Mouse (Mus musculus): ENCODE measurements around the gene Dcaf1.

Dcaf1 gene

GRCm38 (mm10) chr9:106821618-106822380, at the start of gene Dcaf1:
Gene Dcaf1, plus strand, starts transcription at chr9:106821874.
- in situ Hi-C loops (cut with MboI; ENCODE audit: low sequenced_read_pairs): loop anchor here (25.0 kb wide), 1 partner anchor 134 kb away; the partner anchor contains the start of gene Tex264

GRCm38 (mm10) chr9:106776116-106776515, 45.6 kb upstream of the Dcaf1 start:
- in situ Hi-C loops (cut with MboI; ENCODE audit: low sequenced_read_pairs): no loop called here

DNA sequence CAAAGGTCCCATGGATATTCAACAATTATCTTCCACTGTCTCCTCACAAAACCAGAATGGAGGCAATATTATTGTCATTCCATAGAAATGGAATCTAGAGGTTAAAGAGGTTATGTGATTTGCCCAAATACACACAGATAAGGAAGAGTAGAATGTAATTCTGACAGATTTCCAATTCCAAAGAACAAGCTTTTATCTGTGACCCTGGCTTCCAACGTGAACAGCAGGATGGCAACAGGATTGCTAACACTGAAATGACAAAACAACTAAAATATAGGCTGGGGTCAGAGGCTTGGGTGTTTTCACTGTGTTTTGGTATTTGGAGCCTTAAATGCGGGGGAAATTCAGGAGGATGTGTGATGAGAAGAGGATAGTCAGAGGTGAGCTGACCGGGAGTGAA, 44.3 kb upstream of the Dcaf1 start:
- in situ Hi-C loops (cut with MboI; ENCODE audit: low sequenced_read_pairs): no loop called here

DNA sequence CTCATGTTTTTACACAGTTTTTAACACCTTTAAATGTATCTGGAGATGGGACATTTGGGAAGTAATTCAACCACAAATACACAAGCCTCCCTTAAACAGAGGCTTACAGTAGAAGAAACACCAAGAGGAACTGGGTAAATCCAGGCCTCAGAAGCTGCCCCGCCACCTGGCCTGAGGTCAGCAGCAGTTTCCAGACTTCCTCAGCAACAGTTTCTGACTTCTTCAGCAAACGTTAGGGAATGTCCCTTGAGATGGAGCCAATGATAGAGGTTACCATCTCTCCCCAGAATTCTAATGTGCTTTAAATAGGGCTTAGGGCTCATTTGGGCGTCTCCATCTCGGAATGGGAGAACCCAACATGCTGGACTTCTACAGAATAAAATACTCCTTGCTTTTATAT, 43.4 kb upstream of the Dcaf1 start:
- in situ Hi-C loops (cut with MboI; ENCODE audit: low sequenced_read_pairs): no loop called here

DNA sequence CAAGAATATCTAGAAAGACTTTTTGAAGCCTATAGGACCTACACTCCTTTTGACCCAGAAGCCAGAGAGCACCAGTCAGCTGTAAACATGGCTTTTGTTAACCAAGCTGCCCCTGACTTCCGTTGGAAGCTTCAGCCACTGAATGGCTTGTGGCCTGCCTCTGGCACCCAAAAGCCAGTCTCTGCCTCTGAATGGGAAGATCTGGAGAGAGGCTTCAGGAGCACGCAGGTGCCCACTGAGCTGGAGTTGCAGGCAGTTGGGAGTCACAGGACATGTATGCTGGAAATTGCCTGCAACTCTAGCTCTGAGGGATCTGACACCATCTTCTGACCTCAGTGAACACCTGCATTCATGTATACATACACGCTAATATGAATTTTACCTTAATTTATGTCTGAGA, 41.6 kb upstream of the Dcaf1 start:
- in situ Hi-C loops (cut with MboI; ENCODE audit: low sequenced_read_pairs): no loop called here

DNA sequence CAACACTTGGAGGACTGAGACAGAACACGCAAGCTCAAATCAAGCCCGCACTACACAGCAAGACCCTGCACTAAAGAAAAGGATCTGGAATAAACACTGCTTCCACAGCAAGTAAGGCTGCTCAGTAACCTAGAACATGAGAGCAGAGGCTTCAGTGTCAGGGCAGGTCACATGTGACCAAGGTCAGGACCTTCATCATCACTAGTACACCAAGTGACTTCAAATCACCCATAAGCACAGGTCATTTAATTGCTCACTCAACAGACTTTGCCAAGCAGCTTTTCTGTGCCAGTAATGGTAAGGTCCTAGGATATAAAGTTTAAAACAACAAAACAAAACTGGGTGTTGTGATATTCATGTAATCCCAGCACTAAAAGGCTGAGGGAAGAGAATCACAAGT, 38.1 kb upstream of the Dcaf1 start:
- in situ Hi-C loops (cut with MboI; ENCODE audit: low sequenced_read_pairs): no loop called here

- in situ Hi-C loops (cut with MboI; ENCODE audit: low sequenced_read_pairs): no loop called here
These were observed 36.5 kb upstream of the Dcaf1 start for GRCm38 (mm10) chr9:106785206-106785605.

DNA sequence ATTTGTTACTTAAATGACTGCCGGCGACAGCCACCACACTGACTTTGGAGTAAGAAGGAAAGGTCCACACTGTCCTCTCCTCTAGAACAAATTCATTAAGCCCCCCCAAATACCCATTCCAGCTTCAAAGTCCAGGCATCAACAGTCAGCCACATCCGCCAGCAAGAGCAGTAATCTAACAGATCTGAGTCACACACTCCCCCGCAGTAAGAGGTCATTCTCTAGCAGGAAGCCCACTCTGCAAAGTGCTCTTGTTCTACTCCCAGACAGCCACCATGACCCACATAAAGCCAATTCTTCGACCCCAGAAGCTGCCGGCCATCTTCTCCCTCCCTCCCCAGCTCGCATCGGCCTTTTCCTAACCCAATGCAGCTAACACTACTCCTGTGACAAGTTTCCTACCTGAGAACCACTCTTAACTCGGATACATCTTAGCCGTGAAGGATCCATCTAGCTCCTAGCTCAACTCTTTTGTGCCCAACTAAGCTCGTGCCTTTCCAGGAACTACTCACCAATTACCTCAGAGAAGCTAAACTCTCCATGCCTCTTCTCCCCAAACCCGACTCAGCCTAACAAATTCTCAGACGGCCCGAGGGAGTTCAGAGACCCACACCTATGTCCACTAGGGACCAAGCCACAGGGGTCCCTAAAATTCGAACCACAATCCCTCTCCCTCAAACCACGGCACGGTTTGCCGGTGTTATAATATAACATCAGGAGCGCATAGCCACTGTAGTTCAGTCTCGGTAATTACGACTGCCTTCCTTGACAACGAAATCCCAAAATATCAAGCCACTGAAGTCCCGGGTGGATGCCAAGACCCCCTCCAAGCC, 33.5 kb upstream of the Dcaf1 start:
- in situ Hi-C loops (cut with MboI; ENCODE audit: low sequenced_read_pairs): no loop called here

DNA sequence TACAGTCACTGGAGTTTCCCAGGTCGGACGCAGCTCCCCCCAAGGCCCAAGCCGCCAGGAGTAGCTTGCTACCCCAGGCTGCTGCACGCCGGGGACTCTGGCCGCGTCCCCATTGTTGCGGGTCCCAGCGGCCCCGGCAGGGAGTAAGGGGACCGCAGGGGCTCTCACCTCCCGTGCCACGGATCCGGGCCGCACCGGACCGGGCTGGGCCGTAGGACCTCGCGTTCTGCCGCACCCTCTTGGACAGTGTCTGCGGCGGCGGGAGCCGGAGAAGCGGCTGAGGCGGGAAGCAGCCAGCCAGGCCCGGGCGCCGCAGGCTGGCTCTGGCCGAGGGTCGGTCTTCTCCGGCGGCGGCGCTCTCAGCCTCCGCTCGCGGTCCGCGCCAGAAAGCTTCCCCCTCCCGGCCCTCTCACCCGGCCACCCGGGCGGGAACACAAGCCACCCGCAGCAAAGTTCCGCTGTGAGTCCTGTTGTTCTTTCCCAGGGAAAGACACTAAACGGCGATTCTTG, 32.8 kb upstream of the Dcaf1 start, which contains the start of gene Rad54l2:
Gene Rad54l2, minus strand, starts transcription at position 383 of the 510 bp plus-strand sequence.
- in situ Hi-C loops (cut with MboI; ENCODE audit: low sequenced_read_pairs): no loop called here

- in situ Hi-C loops (cut with MboI; ENCODE audit: low sequenced_read_pairs): no loop called here
These were observed 32.3 kb upstream of the Dcaf1 start for GRCm38 (mm10) chr9:106789363-106789762.

- in situ Hi-C loops (cut with MboI; ENCODE audit: low sequenced_read_pairs): no loop called here
These were observed 30.8 kb upstream of the Dcaf1 start for GRCm38 (mm10) chr9:106790831-106791230.

DNA sequence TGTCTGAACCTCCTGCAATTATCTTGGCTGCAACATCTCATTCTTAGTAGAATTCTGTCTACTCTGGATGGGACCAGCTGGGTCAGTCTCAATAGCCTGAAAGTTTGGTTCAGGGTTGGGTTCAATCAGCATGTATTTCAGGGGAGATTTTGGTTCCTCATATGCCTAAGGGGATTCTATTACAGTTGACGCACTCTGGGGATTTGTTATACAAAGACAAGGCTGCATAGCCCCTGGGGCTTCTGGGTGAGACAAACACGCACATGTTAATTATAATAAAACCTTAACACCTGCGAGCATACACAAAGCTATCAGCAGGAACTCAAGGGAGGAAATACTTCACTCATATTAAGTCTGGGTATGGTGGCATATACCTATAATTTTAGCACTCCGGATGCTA, 15.2 kb upstream of the Dcaf1 start:
- in situ Hi-C loops (cut with MboI; ENCODE audit: low sequenced_read_pairs): loop anchor here (25.0 kb wide), 1 partner anchor 119 kb away; the partner anchor contains the start of gene Tex264

DNA sequence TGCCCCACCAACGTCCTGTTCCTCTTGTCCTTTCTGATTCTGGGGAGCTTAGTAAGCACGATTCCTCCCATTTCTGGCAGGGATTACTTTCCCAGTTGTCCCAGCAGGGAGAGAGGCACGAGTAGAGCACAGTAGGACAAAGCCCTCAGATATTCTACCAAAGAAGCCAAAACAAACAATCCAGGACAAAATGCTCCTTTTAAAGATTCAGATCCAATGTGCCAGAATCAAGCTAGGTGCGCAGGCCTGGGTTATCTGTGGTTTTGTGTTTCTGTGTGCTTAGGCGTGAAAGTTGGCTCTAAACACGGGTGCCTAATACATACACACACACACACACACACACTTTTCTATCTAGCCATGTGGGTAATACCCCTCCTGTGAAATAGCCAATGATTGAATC, 3.5 kb upstream of the Dcaf1 start:
- in situ Hi-C loops (cut with MboI; ENCODE audit: low sequenced_read_pairs): loop anchor here (25.0 kb wide), 1 partner anchor 131 kb away; the partner anchor contains the start of gene Tex264

DNA sequence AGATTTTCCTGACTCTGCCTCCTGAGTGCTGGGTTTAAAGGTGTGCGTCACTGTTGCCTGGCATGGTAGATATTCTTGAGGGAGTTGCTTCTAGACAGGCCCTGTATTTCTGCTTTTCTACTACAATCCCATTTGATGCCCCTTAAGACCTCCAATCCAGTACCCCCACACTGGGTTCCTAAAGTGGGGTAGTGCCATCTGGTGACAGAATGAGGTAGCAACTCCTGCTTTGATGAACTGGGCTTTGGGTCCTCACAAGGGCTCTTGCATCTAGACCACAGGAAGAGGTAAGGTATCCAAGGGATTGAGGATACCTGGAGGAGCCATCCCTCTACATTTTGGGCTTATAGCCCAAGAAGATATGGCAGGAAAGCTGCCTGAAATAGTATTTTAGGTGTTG, 2.5 kb upstream of the Dcaf1 start:
- in situ Hi-C loops (cut with MboI; ENCODE audit: low sequenced_read_pairs): loop anchor here (25.0 kb wide), 1 partner anchor 132 kb away; the partner anchor contains the start of gene Tex264

DNA sequence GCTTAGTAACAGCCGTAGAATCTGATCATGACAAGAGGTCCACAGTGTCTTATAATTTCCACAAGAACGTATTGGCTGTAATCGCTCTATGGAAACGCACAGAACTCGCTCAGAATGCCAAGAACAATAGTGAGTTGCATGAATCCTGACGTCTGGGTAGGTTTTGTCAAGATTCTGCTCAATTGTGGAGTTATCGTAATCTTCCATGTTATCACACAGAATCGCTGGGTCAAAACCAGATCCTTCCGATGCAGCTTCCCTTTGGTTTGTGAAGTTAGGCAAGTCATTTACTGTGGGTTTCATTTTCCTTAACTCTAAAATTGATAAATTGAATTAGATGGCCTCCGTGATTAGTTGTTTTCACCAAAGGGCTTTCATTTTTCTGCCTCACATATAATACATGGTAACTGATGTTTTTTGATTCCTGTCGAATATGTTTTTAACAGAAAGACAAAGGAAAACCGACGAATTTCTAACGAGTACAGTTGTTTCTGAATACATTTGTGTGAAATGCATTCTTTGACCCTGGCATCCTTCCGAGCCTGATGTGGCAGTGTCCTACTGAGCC, 540 bp upstream of the Dcaf1 start:
- in situ Hi-C loops (cut with MboI; ENCODE audit: low sequenced_read_pairs): loop anchor here (25.0 kb wide), 1 partner anchor 134 kb away; the partner anchor contains the start of gene Tex264

DNA sequence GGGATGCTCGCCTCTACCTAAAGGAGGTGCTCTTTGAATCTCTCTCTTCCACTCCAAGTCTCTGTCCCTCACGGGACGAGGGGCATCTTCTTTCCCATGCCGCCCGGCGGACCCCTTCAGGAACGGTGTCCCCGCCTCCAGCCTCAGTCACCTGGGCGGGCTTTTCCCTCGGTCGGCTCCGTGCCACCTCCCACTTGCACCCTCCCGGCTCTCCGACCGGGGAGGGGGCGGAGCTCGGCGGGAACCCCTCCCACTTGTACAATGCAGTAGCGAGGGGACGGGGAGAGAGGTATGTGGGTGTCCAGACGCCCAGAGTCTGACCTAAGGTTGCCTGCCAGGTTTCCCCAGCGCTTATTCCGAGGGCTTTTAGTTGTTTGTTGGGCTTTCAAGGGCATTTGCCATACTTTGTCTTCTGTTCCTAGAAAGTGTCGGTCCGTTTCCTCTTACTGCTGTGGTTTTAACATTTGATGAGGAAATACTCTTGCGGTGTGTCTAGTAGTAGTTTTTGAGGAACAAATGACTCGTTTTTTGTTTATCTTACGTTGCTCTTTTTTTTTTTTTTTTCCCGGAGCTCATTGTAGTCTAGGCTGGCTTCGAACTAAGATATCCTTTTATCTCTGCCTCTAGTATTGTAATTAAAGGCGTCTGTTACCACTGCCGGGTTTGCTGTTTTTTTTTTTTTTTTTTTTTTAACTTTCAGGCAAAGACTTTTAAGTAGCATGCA, 869 bp downstream of the Dcaf1 start:
- in situ Hi-C loops (cut with MboI; ENCODE audit: low sequenced_read_pairs): loop anchor here (25.0 kb wide), 1 partner anchor 135 kb away; the partner anchor contains the start of gene Tex264

GRCm38 (mm10) chr9:106840569-106840968, 18.9 kb downstream of the Dcaf1 start:
- in situ Hi-C loops (cut with MboI; ENCODE audit: low sequenced_read_pairs): no loop called here

GRCm38 (mm10) chr9:106842800-106843199, 21.1 kb downstream of the Dcaf1 start:
- in situ Hi-C loops (cut with MboI; ENCODE audit: low sequenced_read_pairs): no loop called here

DNA sequence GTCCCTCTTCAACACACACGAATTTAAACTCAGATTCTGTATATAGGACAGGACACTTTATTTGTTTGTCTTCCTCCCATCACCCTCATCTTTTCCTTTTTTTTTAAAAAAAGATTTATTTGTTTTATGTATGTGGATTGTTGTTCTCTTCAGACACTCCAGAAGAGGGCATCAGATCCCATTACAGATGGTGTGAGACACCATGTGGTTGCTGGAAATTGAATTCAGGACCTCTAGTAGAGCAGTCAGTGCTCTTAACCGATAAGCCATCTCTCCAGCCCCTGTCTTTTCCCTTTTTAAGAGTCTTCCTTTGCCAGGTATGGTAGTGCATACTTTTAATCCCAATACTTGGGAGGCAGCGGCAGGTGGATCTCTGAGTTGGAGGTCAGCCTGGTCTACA, 35.0 kb downstream of the Dcaf1 start:
- in situ Hi-C loops (cut with MboI; ENCODE audit: low sequenced_read_pairs): no loop called here

- in situ Hi-C loops (cut with MboI; ENCODE audit: low sequenced_read_pairs): no loop called here
These were observed 36.4 kb downstream of the Dcaf1 start for GRCm38 (mm10) chr9:106858036-106858435.

Measured in CH12F3 (cell line).